Mouse (Mus musculus) heart, adult 8-10 months (tissue): Measurements from ENCODE around the gene Kcnq5. TPM values are rescaled to one million over a fixed set of nuclear protein-coding genes. Genes with fewer than 3 reads are reported as not detected.
"Not testable (repeated sequence)": the region's sequence is repeated elsewhere in the genome, so short reads cannot be mapped to it uniquely, and the experiment has no call there.

ENCODE experiments used
- DNase-seq: peaks from one replicate; pipeline ENCODE4 v3.0.0; 2022; ENCODE audit warnings: low spot score
- total RNA-seq, 4 experiments: library from RNA; stranded (reverse); gene quantifications; 2 replicates each; pipeline ENCODE4 v1.2.4; 2022

Kcnq5 gene
- total RNA-seq, 4 experiments from 2014 or later = 0.78 to 3.6 (median 1.9) TPM

DNA sequence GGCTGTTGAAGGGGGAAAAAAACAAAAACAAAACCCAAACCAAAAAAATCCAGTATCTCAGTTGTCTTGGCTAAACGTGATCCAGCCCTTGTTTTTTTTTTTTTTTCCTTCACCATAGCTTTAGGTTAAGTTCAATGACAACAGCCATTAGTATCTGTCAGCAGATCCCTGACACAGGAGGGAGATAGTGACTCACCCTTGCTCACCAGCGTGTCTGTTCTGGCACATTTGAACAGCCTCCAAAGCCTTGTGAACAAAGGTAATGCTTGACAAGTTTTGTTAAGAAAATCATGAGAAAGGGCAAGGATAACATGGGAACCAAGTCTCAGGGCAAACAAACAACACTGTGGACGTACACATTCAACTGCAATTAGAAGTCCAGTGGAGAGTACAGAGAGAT, 123.2 kb downstream of the Kcnq5 start:
- DNase-seq = no peak

DNA sequence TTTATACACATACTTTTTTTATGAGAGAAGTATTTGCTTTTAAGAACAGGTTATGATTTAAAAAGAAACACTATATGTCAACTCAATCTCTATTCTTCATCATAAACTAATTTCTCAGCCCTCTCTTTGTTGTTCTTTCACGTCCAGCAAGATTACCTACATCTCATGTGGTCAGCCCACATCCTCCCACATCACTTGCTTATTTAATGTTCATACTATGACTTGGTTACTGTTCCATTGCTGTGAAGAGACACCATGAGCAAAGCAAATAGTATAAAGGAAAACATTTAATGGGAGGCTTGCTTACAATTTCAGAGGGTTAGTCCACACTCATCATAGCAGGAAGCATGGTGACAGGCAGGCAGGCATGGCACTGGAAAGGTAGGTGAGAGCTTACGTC, 124.4 kb downstream of the Kcnq5 start:
- DNase-seq = no peak

DNA sequence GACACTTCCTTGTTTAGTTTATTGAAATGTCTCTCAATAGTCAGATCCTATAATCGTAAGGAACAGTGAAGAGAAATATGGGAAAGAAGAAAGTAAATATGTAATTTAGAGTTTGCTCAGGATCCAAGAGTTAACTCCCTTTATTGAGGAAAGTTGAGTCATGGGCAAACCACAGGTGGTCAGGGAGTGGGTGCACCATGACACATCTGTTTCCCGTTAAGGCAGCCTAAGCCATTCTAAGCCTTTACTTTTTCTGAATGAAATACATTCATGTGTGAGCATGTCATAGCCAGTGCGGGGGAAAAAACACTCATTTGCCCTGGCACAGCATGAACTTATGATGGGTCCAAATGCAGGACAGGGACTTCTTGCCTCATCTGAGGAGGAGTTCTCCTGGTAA, 125.4 kb downstream of the Kcnq5 start:
- DNase-seq = no peak

DNA sequence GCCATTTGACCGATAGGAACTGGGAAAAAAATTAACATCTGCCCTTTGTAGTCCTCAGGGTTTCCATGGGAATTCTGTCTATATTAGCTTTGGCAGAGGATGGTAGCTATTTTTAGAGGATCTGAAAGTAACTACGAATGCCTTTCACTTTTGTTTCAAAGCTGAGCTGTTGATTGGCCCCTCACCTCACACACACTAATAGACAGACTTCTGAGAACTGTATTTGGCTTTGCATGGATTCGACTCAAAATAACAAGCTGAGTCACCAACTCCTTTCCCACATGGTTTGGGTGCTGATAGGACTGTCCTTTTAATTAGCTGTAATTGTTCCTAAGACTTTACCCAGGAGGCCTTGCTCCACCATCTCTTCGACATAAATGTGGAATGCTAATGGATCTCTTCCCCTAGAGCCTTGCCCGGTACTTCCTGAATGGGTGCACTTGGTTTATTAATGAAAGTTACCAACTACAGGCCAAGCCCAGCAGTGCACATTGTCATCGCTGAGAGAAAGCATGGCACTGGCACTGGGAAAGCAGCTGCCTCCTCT, 131.8 kb downstream of the Kcnq5 start:
- peak; percentile 29 for DNase-seq

DNA sequence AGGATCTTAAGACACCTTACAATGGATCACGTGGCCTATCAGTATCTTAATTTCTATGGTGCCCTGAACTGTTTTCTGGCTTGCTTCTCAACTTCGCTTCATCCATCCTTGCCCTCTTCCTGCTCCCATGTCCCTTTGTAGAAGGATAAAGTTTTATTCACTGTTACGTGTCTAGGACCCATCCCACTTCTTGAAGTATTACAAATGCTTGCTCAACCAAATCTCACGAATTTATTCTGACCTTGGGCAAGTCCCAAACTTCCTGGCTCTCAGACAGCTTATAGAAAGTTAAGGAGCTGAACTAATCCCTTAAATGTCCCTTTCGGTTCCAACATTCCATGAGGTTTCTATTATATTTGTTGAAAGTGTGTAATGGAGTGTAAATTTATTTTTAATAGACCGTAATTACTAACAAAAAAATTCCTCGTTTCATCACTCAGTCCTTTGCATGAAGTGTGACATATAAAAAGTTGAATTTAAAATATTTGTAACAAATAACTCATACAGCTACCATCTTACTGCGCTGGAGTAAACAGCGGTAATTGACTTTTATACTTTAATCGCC, 141.6 kb downstream of the Kcnq5 start:
- no peak for DNase-seq

DNA sequence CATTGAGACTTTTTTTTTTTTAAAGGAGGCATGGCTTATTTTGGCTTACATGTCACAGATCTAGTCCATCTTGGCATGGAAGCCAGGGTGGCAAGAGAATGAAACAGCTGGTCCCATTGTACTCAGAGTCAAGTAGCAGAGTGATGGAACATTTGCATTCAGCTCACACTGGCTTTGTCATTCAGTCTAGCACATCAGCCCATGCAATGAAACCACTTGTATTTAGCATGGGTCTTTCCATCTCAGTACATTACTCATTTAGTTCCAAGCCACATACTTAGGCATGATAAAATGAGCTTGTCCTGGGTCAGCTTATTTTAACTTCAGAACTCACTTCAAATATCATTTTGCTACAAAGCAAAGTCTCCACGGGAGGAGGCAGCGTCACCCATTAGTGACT, 156.7 kb downstream of the Kcnq5 start:
- DNase-seq = no peak

DNA sequence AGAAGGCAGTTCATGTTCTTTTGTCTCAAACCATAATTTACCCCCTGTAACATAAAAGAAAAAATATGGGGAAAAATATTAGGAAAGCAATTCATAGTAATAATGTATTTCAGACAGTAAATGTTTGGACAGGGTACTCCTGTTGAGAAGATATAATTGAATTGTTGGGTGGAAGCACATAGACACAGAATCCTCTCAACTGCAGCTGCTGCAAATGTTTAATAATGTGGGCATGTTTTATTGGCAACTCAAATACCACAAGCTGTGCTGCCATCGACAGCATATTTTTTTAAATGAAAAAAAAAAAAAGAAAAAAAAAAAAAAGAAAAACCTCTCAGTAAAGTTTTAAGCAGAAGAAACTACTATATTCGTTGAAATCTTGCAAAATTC, 157.3 kb downstream of the Kcnq5 start:
- no peak for DNase-seq

DNA sequence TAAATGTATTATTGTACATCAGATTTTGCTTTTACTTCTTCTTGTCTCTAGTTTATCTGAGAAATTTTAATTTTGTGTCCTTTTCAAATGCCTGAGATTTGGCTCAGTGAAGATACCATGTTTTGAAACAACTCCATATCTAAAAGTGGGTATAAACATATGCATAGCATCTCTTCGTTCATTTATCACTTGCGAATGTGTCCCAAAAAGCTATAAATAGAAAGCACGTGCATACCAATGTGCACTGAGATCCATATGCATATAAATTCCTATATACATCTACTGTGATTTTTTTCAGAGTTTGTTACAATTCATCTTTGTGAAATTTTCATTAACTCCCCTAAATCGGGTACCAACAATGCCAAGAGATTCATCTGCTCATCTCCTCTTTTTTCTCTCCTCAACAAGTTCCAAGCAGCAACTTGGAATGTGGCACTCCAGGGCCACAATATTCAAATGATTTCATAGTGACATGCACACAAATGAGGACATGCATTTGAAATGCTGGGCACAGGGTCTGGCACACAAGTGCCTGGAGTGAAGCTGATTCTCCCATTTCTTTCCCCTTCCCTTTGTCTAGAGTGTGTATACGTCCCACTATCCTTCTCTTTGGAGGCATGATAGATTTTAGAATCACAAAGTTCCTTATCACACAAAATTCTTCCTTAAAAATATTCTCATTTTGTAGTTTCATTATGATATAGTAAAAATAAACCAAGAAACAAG, 157.8 kb downstream of the Kcnq5 start:
- DNase-seq = no peak

DNA sequence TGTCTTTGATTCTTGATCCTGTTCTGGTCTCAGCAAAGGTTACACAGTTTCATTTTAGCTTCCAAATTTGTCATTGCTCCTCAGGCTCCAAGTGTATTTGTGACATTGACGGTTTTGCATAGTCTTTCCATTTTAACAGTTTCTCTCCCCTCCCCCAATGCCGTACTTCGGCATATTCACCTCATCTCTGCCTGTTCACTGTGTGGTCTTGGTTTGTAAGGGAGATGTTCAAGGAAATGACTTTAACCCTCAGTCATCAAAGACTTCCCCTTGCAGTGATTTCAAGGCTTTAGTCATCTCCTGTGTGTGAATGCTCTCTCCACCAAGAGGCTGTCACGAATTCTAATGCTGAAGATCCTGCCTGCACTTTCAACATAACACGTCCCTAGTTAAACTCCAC, 181.0 kb downstream of the Kcnq5 start:
- no peak for DNase-seq

DNA sequence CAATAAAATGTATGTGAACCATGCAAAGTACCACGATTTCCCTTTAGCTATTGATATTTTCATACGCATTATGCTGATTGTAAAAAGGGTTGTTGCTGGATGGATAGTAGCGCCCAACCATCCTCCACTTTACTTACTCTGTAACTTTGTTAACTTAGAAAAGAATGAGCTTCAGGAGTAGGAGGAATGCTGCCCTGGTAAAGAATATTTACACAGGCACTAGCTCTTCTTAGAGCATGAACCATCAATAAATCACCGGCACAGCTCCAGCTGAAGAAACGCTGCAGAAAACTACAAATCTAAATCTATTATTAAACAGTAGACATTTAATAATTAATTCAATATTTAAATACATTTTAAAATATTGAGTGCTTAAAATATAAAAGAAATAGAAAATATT, 184.2 kb downstream of the Kcnq5 start:
- no peak for DNase-seq

DNA sequence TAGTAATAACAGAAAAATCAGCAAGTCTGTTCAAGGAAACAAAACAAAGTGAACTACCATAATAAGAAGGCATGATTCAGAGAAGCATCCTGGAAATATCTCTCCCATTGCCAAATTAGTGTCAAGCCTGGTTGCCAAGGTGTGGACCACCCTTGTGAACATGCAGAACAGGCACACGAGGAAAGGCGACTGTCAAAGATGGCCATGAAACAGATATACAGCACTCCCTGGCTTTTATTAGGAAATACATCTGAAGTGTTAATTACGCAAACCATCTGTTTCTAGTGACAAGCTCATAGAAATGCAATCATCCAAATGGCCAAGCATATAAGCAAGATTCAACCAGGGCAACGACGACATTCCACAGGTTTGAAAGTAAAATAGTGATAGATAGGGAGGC, 187.8 kb downstream of the Kcnq5 start:
- no peak for DNase-seq

DNA sequence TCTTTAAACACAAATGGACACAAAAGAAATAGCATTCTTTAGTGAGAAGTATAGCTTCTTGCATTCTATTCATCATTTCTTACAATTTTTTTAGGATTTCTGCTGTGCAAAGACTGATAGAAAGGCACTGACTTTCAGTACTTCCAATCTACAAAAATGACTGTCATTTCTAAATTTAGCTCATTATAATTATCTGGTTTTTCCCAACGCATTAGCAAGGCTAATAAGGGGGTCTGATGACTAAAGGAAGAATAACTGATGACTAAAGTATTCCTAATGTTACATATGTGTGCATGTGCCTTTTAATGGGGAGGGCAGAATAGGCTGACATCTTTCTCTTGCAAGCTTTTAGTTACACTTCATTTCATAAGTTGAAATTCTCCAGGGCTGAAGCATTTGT, 191.2 kb downstream of the Kcnq5 start:
- no peak for DNase-seq

DNA sequence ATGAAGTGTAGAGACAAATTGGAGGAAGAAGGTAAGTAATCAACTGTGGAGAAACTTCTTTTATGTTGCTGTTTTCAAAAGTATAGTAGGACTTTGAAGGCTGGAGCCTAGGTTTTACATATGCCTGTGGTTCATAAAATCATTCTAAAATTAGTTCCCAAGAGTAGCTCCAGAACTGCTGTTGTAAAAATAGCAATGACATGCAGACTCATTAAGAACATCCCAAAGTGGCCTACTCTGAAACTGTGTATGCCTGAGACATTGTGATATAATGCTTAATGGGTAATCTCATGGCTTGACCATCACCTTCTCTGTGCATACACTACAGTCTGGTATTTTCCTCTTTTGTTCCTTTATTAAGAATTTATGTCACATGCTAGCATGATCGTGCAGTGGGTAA, 212.4 kb downstream of the Kcnq5 start:
- peak; percentile 3 for DNase-seq

DNA sequence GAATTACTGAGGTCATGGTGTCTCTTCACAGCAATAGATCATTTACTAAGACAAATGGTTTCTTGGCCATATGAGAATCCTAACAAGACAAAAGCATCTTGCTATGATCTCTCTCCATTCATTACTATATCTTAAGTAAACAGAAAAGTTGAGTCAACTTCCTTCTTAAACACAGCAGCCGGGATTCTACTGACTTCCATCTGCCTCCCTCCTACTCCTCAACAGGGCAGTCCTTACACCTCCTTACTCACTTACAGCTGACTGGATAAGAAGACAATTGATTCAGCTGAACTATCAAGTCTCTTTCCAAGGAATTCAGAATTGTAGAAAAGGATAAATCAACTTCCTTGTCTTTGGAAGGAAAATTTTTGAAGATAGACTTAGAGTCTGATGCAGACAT, 232.6 kb downstream of the Kcnq5 start:
- no peak for DNase-seq

DNA sequence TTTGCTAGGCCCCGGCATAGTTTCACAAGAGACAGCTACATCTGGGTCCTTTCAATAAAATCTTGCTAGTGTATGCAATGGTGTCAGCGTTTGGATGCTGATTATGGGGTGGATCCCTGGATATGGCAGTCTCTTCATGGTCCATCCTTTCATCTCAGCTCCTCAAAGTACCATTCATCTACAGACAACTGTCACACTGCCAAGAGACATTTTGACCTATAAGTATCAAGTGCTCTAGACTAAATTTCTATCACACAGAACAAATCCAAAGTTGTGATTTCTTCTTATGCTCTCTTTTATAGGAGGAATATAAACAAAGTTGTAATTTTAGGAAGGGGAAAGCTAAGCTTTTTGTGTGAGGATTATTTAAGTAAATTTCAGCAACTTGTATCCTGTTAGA, 238.5 kb downstream of the Kcnq5 start:
- not testable (repeated sequence) for DNase-seq

DNA sequence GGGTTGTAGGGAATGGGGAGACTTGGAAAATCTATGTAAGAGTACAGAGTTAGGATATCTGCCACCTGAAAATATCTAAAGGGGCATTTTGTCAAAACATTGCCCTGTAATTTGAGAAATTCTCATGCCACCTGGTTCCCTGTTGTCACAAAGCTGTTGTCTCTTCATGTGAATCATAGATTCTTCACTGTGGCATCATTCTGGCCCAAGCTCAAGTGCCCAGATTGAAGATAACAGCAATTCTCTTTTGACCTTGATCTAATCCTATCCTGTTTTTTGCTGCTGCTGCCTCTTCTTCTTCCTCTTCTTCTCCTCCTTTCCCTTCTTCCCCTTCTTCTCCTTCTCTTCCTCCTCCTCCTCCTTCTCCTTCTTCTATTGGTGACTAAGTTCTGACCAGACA, 240.5 kb downstream of the Kcnq5 start:
- DNase-seq = no peak

DNA sequence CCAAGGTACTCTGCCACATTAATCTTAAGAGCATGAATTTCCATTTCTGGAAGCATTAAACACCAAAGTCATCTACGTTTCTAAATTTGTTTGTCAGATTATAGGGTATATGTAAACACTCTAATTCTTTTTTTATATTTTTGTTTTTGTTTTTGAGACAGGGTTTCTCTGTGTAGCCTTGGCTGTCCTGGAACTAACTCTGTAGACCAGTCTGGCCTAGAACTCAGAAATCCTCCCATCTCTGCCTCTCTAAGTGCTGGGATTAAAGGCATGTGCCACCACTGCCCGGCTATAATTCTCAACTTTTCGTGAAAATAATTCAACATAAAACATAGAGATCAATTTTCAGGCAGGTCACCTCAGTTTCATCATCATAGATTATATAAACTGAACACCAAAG, 246.9 kb downstream of the Kcnq5 start:
- DNase-seq = no peak

DNA sequence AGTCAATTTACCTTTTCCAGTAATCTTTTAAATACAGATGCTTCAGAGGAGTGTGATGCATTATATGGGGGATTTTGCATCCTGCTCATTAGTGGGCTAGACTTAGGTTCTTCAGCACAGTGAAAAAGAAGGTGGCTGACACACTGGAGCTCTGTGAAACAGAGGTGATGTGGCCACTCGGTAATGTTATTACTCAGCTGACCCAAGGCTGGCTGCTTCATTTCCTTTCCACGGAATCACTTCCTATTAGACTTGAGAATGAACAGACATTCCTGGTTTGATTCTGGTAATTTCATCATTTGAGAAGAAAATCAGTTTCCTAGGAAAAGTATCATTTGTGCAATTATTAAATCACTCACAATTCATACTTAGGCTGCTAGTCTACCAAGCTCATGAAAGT, 249.0 kb downstream of the Kcnq5 start:
- no peak for DNase-seq

DNA sequence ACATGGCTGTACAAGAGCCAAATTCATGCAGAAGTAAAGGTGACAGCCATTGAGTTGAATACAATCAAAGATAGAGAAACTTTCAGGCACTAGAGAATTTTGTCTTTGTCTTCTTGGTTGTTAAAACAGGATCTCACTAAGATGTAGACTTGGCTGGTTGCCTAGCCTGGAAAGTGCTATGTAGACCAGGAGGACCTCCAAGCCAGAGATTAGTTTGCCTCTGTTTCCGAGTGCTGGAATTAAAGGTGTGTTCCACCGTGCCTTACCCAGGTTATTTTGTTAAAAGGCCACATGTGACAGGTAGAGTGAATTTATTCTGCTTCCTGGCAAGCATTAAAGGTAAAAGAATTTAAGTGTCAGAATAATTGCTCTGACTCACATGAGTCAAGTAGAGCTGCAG, 271.3 kb downstream of the Kcnq5 start:
- DNase-seq = no peak

DNA sequence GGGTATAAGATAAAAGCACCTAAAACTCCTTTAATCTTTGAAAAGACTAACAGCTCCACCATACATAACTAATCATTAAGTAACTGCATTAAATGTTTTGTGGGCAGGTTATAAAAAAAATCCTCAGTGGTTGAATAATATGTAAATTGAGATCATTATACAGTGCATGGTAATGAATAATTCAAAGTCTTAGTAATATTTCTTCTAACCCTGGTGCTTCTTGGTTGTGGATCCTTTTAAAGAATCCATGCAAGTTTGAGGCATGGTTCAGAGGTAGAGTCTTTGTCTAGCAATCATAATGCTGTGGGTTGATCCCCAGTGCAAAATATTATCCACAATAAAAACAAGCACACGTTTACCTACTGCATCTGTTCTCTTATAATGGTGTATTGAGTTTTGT, 272.8 kb downstream of the Kcnq5 start:
- no peak for DNase-seq

DNA sequence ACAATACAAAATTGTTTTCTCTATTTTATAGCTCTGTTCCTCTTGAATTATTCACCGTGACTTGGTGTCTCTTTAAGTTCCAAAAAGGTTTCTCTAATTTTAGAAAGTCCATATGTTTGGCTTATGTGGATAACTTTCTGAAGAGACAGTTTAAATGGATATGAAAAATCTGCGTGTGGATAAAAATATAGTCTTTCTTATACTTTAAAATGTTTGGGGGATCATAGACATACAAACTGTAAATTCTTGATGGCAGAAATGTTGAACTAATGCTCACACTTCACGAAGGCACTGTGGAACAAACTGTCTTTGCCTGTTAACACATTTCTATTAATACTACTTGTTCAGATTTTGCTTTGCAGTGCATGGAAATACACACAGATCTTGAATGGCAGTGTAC, 277.3 kb downstream of the Kcnq5 start:
- DNase-seq = no peak

DNA sequence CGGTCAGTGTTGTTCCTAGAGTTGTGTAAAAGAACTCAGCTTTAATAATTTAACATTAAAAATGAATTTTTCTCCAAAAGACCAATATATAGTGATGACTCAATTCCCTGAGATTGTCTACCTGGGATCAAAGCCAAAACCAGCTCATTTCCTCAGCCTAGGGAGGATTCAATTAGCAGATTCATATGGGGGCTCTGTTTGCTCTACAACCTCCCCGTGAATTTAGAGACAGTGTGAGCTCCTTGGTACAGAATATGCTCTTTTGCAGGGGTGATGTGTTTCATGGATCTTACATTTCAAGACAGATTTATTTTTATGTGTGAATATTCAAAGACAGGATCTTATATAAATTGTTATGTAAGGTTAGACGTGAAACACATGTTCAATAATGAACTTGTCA, 284.9 kb downstream of the Kcnq5 start:
- no peak for DNase-seq

DNA sequence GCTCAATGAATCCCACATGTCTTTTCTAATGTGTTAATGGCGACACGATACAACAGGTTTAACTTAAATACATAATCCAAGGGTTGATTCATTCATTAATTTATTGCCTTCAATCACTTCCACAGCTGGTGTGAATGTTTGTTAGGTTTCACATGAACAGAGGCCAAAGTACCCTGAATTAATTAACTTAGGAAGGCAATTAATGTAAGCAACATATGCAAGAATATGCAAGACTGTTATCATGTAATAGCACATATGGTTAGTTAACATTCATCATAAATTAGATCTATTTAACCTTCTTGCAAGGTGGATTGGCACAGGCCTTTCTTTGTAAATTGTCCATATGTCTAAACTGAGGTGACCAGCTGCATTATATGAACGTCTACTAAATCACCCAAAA, 300.9 kb downstream of the Kcnq5 start:
- DNase-seq = no peak

DNA sequence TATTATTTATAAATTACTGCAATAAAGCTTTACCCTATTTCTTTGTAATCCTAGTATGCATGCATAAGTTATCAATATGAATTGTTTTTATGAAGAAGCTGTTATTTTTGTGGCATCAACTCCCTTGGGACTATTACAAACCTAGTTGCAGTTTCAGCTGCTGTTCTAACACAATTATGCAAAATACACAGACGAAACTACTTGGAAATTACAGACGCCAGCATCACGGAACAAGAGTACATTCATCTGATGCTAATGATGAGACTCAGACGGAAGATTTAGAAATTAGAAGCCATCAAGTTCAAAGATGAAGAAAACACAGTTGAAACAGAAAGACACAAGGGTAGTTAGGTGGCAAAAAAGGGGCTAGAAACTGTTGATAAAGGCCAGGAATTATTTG, 310.9 kb downstream of the Kcnq5 start:
- DNase-seq = no peak
